Mouse (Mus musculus): ENCODE measurements around the gene Fchsd2. TPM values are rescaled to one million over a fixed set of nuclear protein-coding genes. Genes with fewer than 3 reads are reported as not detected.

The Fchsd2 gene
- total RNA-seq, 2 experiments from 2014 or later: 22.8 to 25.3 TPM

- no peak for DNase-seq
These were observed 175.0 kb downstream of the Fchsd2 start for GRCm38 (mm10) chr7:101267457-101268259.

GRCm38 (mm10) chr7:101271602-101272001 is 178.9 kb downstream of the Fchsd2 start:
- intact Hi-C loops (cut with DNase I): no loop called here
- no peak for DNase-seq

More at GRCm38 (mm10) chr7:101267457-101268259, 175.0 kb downstream of the Fchsd2 start:
- intact Hi-C loops (cut with DNase I): no loop called here

GRCm38 (mm10) chr7:101272466-101273160 is 179.9 kb downstream of the Fchsd2 start:
- DNase-seq: no peak
- intact Hi-C loops (cut with DNase I): no loop called here

GRCm38 (mm10) chr7:101282721-101283120 is 190.1 kb downstream of the Fchsd2 start:
- intact Hi-C loops (cut with DNase I): no loop called here
- DNase-seq: no peak

GRCm38 (mm10) chr7:101284504-101284903 is 191.8 kb downstream of the Fchsd2 start:
- DNase-seq: no peak
- intact Hi-C loops (cut with DNase I): no loop called here

- intact Hi-C loops (cut with DNase I): loop anchor here (5.0 kb wide), 2 partner anchors 55 to 180 kb away; no protein-coding TSS in a partner anchor
- no peak for DNase-seq
These were observed 194.2 kb downstream of the Fchsd2 start for GRCm38 (mm10) chr7:101286891-101287290.

GRCm38 (mm10) chr7:101287820-101288219 is 195.2 kb downstream of the Fchsd2 start:
- DNase-seq: no peak
- intact Hi-C loops (cut with DNase I): loop anchor here (1.0 to 5.0 kb wide), 4 partner anchors 56 to 302 kb away; no protein-coding TSS in a partner anchor

GRCm38 (mm10) chr7:101288436-101288835 is 195.8 kb downstream of the Fchsd2 start:
- DNase-seq: peak; percentile 60 to 67

GRCm38 (mm10) chr7:101290401-101290800 is 197.7 kb downstream of the Fchsd2 start:
- DNase-seq: no peak
- intact Hi-C loops (cut with DNase I): no loop called here

More at GRCm38 (mm10) chr7:101288436-101288835, 195.8 kb downstream of the Fchsd2 start:
- intact Hi-C loops (cut with DNase I): loop anchor here (1.0 to 5.0 kb wide), 4 partner anchors 56 to 302 kb away; no protein-coding TSS in a partner anchor

GRCm38 (mm10) chr7:101291211-101291610 is 198.5 kb downstream of the Fchsd2 start:
- DNase-seq: no peak
- intact Hi-C loops (cut with DNase I): no loop called here

- no peak for DNase-seq
- intact Hi-C loops (cut with DNase I): no loop called here
These were observed 199.0 kb downstream of the Fchsd2 start for GRCm38 (mm10) chr7:101291641-101292040.

- intact Hi-C loops (cut with DNase I): no loop called here
- DNase-seq: no peak
These were observed 199.4 kb downstream of the Fchsd2 start for GRCm38 (mm10) chr7:101292086-101292485.

GRCm38 (mm10) chr7:101292696-101293095 is 200.0 kb downstream of the Fchsd2 start:
- no peak for DNase-seq
- intact Hi-C loops (cut with DNase I): no loop called here

GRCm38 (mm10) chr7:101293138-101293537 is 200.5 kb downstream of the Fchsd2 start:
- DNase-seq: no peak
- intact Hi-C loops (cut with DNase I): no loop called here

GRCm38 (mm10) chr7:101293611-101294010 is 200.9 kb downstream of the Fchsd2 start:
- intact Hi-C loops (cut with DNase I): no loop called here
- DNase-seq: no peak

- DNase-seq: no peak
These were observed 202.8 kb downstream of the Fchsd2 start for GRCm38 (mm10) chr7:101295438-101295837.

GRCm38 (mm10) chr7:101296252-101297022 is 203.8 kb downstream of the Fchsd2 start:
- peak; percentile 39 to 41 for DNase-seq
- intact Hi-C loops (cut with DNase I): no loop called here

More at GRCm38 (mm10) chr7:101295438-101295837, 202.8 kb downstream of the Fchsd2 start:
- intact Hi-C loops (cut with DNase I): no loop called here

- intact Hi-C loops (cut with DNase I): no loop called here
- no peak for DNase-seq
These were observed 204.4 kb downstream of the Fchsd2 start for GRCm38 (mm10) chr7:101297023-101297405.

GRCm38 (mm10) chr7:101298375-101298774 is 205.7 kb downstream of the Fchsd2 start:
- DNase-seq: no peak
- intact Hi-C loops (cut with DNase I): no loop called here

GRCm38 (mm10) chr7:101301361-101301880 is 208.8 kb downstream of the Fchsd2 start:
- intact Hi-C loops (cut with DNase I): no loop called here
- DNase-seq: no peak

All from heart, postnatal 36 days (tissue).